Mouse (Mus musculus) retina, embryonic 14.5 days (tissue): ENCODE measurements around the gene Olfr1254.

ENCODE experiments used
- DNase-seq: peaks from one replicate; pipeline ENCODE4 v3.0.0-alpha.2; 2015; ENCODE audit warnings: low spot score

Olfr1254 gene

DNA sequence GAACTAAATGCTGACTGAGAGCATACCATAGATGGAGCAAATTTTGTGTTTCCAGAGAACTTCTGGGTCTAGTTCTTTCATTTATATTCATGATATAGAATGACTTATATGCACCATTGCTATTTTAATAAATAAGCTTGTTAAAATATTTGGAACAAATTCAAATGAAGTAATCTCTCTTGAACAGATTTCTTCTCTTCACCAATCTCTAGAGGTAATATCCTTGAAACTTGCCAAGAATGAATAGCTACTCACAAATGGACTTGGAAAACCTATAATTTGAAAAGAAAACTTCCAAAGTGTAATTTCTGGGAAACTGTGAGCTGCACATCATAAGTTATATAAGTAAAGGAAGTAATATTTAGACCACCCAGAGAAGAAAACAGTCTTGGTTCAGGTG is at the start of gene Olfr1254:
Gene Olfr1254 (minus strand): TSS at position 101 of the 400 bp plus-strand sequence.
- DNase-seq = no peak

DNA sequence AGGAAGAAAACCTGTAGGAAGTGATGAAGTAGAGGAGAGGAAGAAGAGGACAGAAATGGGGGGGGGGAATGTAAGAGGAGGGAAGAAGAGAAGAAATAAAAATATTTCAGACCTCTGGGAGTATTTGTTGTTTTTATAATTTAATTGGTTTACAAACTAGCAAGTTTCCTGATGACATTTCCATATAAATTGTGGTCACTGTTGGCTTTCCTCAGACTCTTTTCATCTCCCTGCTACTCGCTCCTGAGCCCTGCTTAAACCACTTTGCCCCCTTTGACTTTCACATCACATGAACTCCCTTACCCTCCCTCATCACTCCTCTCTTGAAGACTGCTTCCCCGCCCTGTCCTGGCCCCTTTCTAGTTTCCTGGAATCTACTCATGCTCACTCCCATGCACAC is 48.0 kb upstream of the Olfr1254 start, which contains the start of gene Olfr1256:
Gene Olfr1256 (minus strand): TSS at position 101 of the 400 bp plus-strand sequence.
- no peak for DNase-seq

DNA sequence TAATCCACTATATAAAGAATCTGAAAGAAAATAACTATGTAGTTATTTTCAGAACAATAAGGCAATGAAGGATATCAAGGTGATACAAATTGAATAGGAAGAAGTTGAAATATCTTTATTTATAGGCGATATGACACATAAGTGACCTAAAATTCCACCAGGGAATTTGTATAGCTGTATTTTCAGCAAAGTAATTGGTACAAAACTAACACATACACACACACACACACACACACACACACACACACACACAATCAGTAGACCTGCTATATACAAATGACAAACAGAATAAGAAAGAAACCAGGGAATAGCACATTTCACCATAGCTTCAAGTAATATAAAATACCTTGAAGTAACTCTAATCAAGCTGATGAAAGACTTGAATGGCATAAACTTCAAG is 26.8 kb upstream of the Olfr1254 start:
- DNase-seq = no peak

DNA sequence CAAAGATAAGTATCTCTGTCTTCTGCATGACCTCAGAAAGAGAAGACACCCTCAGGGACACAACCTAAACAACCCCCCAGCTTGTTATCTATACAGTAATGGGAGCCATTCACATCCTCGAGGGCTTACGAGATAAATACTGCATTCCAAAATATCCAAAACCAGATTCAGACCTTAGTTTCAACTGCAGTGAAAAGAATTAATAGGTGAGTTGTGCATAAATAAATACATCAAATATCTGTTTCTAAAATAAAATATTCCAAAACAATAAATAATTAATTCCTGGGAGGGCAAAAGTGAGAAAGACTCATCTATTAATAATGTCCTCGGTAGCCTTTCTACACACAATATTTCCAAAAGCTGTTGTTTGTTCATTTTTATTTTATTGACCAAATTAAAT is 18.3 kb upstream of the Olfr1254 start, which contains the start of gene Olfr1255:
Gene Olfr1255 (plus strand): TSS at position 301 of the 400 bp plus-strand sequence.
- DNase-seq = no peak

DNA sequence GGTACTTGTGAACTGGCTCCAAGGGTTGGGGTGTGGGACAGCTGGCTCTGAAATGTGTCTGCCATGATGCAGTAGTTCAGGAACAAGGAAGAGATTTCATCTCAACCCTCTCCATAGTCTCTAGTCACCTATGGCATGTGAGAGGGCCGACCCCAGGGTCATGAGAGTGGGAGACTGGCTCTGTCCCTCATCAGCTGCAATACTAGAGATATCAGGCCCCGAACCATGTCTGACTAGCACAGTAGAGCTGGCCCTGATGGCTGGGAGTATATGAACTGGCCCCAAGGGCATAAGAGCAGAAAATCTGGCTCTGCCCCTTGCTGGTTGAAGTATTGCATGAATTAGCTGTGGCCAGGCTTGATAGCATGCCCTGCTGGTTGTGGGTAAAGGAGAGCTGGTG is 17.3 kb upstream of the Olfr1254 start:
- no peak for DNase-seq

DNA sequence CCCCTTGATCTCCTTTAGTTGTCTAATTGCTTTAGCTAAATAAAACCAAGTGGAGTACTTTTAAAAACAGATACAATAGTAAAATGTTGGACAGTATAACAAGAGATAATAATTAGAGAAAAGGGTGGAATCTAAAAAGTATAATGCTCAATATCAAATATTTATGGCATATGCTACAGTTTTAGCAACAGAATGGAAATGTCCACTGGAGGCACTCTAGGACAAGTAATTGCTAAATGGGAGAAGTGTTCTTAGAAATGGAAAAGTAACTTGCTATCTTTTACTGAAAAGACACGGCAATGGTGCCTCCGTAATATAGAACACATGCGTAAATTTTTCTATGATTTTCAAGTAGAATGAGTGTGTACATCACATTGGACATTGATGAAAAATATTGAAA is 6.2 kb upstream of the Olfr1254 start:
- no peak for DNase-seq

DNA sequence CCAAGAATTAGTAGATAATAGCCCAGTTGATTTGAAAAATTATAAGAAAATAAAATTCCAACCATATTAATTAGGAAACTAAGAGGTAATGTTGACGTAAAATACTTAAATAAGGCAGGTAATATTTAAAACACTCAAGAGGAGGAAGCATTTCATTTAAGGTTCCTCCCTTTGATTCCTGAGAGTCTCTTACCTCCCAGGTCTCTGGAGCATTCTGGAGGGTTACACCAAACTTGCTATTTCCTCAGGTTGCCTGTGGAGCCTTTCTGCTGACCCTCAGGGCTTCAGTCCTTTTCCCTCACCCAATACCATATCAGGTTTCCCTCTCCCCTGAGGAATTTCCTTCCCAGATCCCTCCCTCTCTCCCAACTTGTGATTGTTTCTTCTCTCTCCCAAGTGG is 36.4 kb downstream of the Olfr1254 start, which contains the start of gene Olfr1253:
Gene Olfr1253 (minus strand): TSS at position 101 of the 400 bp plus-strand sequence.
- DNase-seq = no peak
